Mouse (Mus musculus) layer of hippocampus, adult 11-12 months (tissue): ENCODE data around the gene Rhbdf2.
"Not testable (repeated sequence)": the region's sequence is repeated elsewhere in the genome, so short reads cannot be mapped to it uniquely, and the experiment has no call there.

ENCODE experiments used
- DNase-seq: peaks from one replicate; pipeline ENCODE4 v3.0.0; 2022; ENCODE audit warnings: low spot score

Rhbdf2 gene

GRCm38 (mm10) chr11:116618666-116619065, 8.2 kb downstream of the Rhbdf2 start:
- no peak for DNase-seq

GRCm38 (mm10) chr11:116617641-116618040, 9.2 kb downstream of the Rhbdf2 start:
- peak; percentile 29 for DNase-seq

GRCm38 (mm10) chr11:116616438-116617118, 10.2 kb downstream of the Rhbdf2 start:
- DNase-seq, result peak; percentile 24

- peak; percentile 37 for DNase-seq
Measured at GRCm38 (mm10) chr11:116615735-116616437, 10.9 kb downstream of the Rhbdf2 start.

GRCm38 (mm10) chr11:116613234-116613633, 13.6 kb downstream of the Rhbdf2 start:
- no peak for DNase-seq

GRCm38 (mm10) chr11:116612554-116612953, 14.3 kb downstream of the Rhbdf2 start:
- DNase-seq, result no peak

GRCm38 (mm10) chr11:116611883-116612282, 14.9 kb downstream of the Rhbdf2 start:
- no peak for DNase-seq

- DNase-seq, result not testable (repeated sequence)
Measured at GRCm38 (mm10) chr11:116611168-116611567, 15.7 kb downstream of the Rhbdf2 start.

- DNase-seq, result no peak
Measured at GRCm38 (mm10) chr11:116609965-116610630, 16.7 kb downstream of the Rhbdf2 start.

- no peak for DNase-seq
Measured at GRCm38 (mm10) chr11:116607717-116608116, 19.1 kb downstream of the Rhbdf2 start.

- DNase-seq, result no peak
Measured at GRCm38 (mm10) chr11:116604097-116604496, 22.7 kb downstream of the Rhbdf2 start.

- DNase-seq, result no peak
Measured at GRCm38 (mm10) chr11:116603339-116603738, 23.5 kb downstream of the Rhbdf2 start.

GRCm38 (mm10) chr11:116602043-116602442, 24.8 kb downstream of the Rhbdf2 start:
- no peak for DNase-seq

GRCm38 (mm10) chr11:116601166-116601565, 25.7 kb downstream of the Rhbdf2 start:
- no peak for DNase-seq

- no peak for DNase-seq
Measured at GRCm38 (mm10) chr11:116599230-116599629, 27.6 kb downstream of the Rhbdf2 start.

GRCm38 (mm10) chr11:116598193-116598592, 28.6 kb downstream of the Rhbdf2 start:
- DNase-seq, result no peak

- no peak for DNase-seq
Measured at GRCm38 (mm10) chr11:116596766-116597165, 30.1 kb downstream of the Rhbdf2 start.

- no peak for DNase-seq
Measured at GRCm38 (mm10) chr11:116593345-116593744, 33.5 kb downstream of the Rhbdf2 start.

- peak; percentile 97 for DNase-seq
Measured at GRCm38 (mm10) chr11:116592428-116592827, 34.4 kb downstream of the Rhbdf2 start.

GRCm38 (mm10) chr11:116591621-116592020, 35.2 kb downstream of the Rhbdf2 start:
- DNase-seq, result no peak

GRCm38 (mm10) chr11:116589574-116589973, 37.2 kb downstream of the Rhbdf2 start:
- DNase-seq, result no peak

GRCm38 (mm10) chr11:116589020-116589531, 37.7 kb downstream of the Rhbdf2 start:
- DNase-seq, result no peak
